Mouse (Mus musculus) kidney, postnatal 25 days (tissue): Measurements from ENCODE around the gene Dcpp1.
A peak's percentile ranks its signal among the peaks of the same experiment; 100 is the strongest.
"Not testable (repeated sequence)": the region's sequence is repeated elsewhere in the genome, so short reads cannot be mapped to it uniquely, and the experiment has no call there.

ENCODE experiments used
- DNase-seq, 2 experiments: peaks; one replicate each; pipeline ENCODE4 v3.0.0; 2021; ENCODE audit warnings: mixed read lengths in 2 of 2

Dcpp1 gene

GRCm38 (mm10) chr17:23880576-23880975, at the start of gene Dcpp1, which contains the start of gene Dcpp2:
Gene Dcpp1, plus strand, starts transcription at chr17:23880876.
Gene Dcpp2, plus strand, starts transcription at chr17:23880880.
- DNase-seq, result not testable (repeated sequence)

DNA sequence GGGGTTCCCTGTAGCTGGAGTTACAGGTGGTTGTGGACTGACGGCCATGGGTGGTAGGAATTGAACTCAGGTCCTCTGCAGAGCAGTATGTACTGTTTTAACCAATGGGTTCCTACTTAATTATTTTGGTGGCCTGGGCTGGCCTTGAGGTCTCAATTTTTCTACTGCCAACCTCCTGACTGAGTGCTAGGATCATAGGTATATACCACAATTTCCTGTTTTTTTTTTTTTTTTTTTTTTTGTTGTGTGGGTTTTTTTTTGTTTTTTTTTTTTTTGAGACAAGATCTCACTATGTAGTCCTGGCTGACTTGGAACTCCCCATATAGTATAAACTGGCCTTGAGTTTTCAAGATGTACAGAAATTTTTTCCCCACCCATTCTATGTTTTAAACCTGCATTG, 49.5 kb upstream of the Dcpp1 start:
- DNase-seq, result no peak

DNA sequence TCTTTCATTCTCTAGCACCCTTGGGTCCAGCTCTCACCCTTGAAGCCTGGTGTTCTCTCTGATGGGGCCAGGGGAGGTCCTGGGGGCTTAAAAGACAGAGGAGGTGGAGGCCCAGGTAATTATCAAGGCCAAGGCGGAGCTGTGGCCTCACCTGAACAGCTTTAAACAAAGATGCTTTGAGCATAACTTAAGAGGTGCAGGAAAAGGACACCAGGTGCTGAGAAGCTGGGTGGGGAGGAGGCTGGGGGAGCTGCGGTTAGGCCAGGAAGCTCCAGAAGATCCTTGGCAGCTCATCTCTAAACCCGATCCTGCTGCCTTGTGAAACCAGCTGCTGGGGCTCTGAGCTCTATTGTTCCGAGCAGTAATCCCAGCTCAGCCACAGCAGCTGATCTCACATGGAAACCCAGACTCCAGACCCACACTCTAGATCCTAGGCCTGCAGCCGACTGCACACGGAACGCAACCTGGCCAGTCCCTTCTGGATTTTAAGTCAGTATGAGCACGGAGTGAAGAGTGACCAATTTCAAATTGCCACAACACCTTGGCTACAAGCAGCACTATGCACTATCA, 44.6 kb upstream of the Dcpp1 start, which contains the start of gene Prss33:
Gene Prss33, minus strand, starts transcription at position 51 of the 570 bp plus-strand sequence.
- no peak for DNase-seq

- DNase-seq, result peak in 1 of 2 experiments; percentile 89
Observed at GRCm38 (mm10) chr17:23841145-23841544, 39.5 kb upstream of the Dcpp1 start.

GRCm38 (mm10) chr17:23843141-23843811, 37.4 kb upstream of the Dcpp1 start:
- DNase-seq, result peak in 1 of 2 experiments; percentile 36

DNA sequence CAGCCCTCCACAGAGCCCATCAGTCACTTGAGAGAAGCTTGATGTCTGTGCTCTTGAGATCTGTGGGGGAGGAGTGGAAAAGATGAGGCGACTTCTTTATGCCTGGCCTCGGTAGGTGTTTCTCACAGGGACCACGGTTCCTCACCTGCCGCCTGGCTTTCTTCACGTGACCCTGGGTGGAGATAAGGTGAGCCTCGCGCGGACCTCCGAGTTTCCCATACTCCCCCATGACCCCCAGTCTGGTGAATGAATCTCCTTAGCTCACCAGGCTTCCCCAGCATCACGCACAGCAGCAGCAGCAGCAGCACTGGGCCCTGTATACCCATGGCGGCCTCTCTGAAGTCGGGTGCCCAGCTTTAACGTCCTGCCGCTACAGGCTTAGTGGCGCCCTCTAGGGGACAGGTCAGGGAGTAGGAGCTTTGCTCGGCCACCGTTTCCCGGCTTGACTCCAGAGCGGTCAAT, 36.8 kb upstream of the Dcpp1 start, which contains the start of the genes Prss32 and Prss41:
Gene Prss32, plus strand, starts transcription at position 44 of the 462 bp plus-strand sequence.
Gene Prss41, minus strand, starts transcription at position 361 of the 462 bp plus-strand sequence.
- DNase-seq, result peak; percentile 65 to 66

DNA sequence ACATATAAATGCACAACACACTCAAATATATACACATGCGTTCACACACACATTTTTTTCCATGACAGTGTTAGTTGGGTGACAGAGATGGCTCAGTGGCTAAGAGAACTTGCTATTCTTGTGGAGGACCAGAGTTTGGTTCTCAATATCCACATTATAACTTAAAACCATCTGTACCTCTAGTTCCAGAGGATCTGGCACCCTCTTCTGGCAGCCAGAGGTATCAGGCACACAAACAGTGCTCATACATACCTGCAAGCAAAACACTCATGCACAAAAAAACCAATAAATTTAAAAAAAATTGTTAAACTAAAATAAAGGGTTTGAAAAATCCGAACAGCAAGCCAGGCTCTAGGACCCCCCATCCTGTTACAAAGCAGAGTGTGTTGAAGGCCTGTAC, 30.6 kb upstream of the Dcpp1 start:
- DNase-seq, result no peak

DNA sequence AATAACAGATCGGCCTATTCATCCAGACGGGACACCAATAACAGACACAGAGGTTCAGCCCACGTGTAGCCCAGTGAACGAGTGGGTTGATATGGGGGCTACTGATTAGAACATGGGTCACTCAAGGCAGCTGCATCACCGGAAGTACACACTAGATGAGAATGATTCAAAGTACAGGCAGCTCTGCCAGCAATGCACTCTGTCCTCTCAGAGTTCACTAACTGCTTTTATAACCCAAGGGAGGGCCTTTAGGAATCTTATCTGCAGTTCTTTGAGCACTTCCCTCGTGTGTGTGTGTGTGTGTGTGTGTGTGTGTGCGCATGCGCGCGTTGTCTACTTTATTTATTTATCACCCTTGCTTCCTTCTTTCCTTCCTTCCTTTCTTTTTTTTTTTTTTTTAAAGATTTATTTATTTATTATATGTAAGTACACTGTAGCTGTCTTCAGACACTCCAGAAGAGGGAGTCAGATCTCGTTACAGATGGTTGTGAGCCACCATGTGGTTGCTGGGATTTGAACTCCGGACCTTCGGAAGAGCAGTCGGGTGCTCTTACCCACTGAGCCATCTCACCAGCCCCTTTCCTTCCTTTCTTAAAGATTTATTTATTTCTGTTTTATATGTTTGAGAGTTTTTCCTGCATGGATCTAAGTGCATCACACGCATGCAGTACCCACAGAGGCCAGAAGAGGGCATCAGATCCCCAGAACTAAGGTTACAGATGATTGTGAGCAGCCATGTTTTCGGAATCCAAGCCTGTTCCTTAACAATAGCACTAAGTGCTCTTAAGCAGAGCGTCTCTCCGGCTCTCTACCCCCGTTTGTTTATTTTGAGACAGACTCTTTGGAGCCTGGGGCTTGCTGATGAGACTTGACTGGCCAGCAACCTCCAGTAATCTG, 29.6 kb upstream of the Dcpp1 start:
- peak; percentile 59 to 82 for DNase-seq

GRCm38 (mm10) chr17:23853292-23853691, 27.4 kb upstream of the Dcpp1 start:
- peak; percentile 69 to 74 for DNase-seq

GRCm38 (mm10) chr17:23854229-23854765, 26.4 kb upstream of the Dcpp1 start:
- no peak for DNase-seq

DNA sequence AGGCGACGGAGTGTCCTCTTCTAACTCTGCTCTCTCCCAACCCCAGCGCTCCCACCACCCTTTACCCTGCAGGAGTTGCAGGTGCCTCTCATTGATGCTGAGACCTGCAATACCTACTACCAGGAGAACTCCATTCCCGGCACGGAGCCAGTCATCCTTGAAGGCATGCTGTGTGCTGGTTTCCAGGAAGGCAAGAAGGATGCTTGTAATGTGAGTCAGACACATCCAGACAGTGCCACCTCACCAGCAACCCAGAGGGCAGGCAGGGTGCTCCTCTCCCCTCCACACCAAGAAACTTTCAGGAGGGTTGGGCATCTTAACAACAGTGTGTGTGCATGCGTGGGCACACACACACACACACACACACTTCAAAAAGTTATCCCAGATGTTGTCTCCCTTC, 23.5 kb upstream of the Dcpp1 start:
- no peak for DNase-seq

DNA sequence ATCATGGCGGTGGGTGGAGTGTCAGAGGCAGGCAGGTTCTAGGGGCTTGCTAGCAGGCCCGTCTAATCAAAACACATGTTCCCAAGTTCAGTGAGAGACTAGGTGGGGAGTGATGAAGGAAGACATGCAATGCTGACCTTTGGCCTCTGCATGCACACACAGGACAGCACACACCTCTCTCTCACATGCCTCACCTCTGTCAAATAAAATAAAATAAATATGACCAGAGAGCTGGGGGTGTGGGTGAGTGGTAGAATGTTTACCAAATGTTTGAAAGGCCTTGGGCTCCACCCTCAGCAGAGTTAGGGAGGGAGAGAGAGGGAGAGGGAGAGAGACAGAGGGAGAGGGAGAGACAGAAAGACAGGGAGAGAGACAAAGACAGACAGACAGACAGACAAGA, 22.8 kb upstream of the Dcpp1 start:
- no peak for DNase-seq

- DNase-seq, result peak in 1 of 2 experiments; percentile 9
Observed at GRCm38 (mm10) chr17:23862926-23863325, 17.8 kb upstream of the Dcpp1 start.

- DNase-seq, result no peak
Observed at GRCm38 (mm10) chr17:23867756-23868155, 12.9 kb upstream of the Dcpp1 start, which contains the start of gene Prss21. Gene Prss21, plus strand, starts transcription at chr17:23868056.

DNA sequence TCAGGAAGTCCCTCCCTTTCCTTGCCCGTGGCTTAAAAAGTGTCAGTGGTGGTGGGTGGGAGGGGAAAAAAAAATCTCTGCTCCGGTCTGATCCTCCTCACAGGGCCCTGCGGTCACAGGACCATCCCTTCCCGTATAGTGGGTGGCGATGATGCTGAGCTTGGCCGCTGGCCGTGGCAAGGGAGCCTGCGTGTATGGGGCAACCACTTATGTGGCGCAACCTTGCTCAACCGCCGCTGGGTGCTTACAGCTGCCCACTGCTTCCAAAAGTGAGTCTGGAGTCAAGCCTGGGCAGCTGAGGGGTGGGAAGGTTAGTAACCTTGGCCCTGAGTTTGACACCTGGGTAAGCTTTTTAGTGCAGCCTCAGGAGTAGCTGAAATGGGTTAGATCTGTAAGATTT, 12.2 kb upstream of the Dcpp1 start:
- DNase-seq, result no peak

GRCm38 (mm10) chr17:23873884-23874856, 6.5 kb upstream of the Dcpp1 start:
- DNase-seq, result peak; percentile 63 to 76

DNA sequence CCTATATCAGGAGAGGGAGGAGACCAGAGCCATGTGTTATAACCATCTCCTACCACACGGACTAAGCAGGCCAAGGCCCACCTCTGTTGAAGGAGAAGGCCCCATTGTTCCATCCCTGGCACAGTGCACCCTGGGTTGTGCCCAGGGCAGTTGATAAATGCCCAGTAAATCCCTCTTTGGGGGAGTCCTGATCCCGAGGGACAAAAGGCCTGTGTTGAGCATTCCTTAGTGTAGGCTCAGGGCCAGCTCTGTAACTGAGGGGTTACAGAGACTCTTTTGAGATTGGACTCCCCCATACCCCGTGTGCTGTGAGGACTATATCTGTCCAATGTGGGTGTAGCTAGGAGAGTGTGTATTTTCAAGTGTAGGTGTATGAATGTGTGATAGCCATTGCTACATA, 3.9 kb upstream of the Dcpp1 start:
- no peak for DNase-seq

GRCm38 (mm10) chr17:23877166-23877565, 3.5 kb upstream of the Dcpp1 start:
- DNase-seq, result no peak

DNA sequence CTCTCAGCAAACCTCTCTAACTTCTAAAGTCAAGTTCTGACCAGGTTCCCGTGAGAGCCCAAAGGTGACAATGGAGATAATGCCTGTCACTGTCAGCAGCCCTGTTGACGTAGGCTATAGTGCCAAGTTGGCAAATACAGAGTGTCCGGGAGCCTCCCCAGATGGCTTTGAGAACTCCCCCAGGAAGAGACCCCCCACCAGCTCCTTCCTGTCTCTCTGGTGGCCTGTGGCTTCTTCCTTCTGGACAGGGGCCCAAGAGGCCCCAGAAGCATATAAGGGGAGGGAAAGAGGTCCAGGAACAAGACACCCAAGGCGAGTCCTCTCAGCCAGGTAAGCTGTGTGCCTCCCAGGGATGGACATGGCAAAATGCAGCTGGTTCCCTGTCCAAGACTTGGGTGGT, 36.5 kb downstream of the Dcpp1 start, which contains the start of gene Dcpp3:
Gene Dcpp3, plus strand, starts transcription at position 301 of the 400 bp plus-strand sequence.
- DNase-seq, result not testable (repeated sequence)

DNA sequence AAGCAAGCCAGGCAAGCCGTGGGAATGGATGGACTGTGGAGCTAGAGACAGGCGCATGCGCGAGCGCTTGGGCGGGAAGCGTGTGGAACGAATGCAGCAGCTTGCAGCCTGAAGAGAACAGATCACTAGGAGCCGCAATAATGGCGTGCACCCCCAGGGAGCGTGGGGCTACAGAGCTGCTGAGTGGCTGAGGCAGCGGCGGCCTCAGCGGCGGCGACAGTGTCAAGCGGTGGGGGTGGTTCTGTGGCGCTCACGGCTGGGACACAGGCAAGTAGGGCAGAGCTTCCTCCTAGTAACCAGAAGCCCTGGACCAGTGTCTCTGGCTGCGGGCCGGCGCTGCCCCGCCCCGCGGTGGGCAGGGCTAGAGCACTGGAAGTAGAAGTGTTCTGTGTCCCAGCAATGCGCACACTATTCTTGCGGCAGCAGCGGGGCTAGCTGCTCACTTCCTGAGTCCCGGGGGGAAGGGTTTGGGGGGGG, 43.9 kb downstream of the Dcpp1 start:
- peak; percentile 89 to 96 for DNase-seq

- peak; percentile 64 to 84 for DNase-seq
Observed at GRCm38 (mm10) chr17:23925090-23925493, 44.4 kb downstream of the Dcpp1 start.
